Mouse (Mus musculus) MEL (cell line): ENCODE measurements around the gene Slc30a9.

ENCODE experiments used
- CTCF ChIP-seq, 3 experiments: IDR thresholded peaks in 2 of 3; conservative IDR thresholded peaks in 1 of 3; 2 replicates each; pipeline ENCODE4 v1.5.1; 2011 to 2012; ENCODE audit warnings: low read length in 3 of 3, low read depth in 2 of 3, mild to moderate bottlenecking in 2 of 3, improper control_type of control experiment in 1 of 3, inconsistent platforms in 1 of 3, mixed read lengths in 1 of 3, moderate library complexity in 1 of 3; ENCODE audit not compliant: control insufficient read depth in 1 of 3, insufficient read depth in 1 of 3, poor library complexity in 1 of 3, severe bottlenecking in 1 of 3
- EP300 ChIP-seq, 2 experiments: IDR thresholded peaks; 2 replicates each; pipeline ENCODE4 v1.6.1; 2011; ENCODE audit warnings: improper control_type of control experiment in 2 of 2, low read length in 2 of 2, low read depth in 1 of 2, mild to moderate bottlenecking in 1 of 2
- JUND ChIP-seq: IDR thresholded peaks from 2 replicates; pipeline ENCODE4 v1.6.1; 2011; ENCODE audit warnings: low read depth, mild to moderate bottlenecking, improper control_type of control experiment, low read length
- MAZ ChIP-seq: IDR thresholded peaks from 2 replicates; pipeline ENCODE4 v1.6.1; 2012; ENCODE audit warnings: low read depth, mild to moderate bottlenecking, inconsistent platforms, low read length, improper control_type of control experiment
- MEF2A ChIP-seq: IDR thresholded peaks from 2 replicates; pipeline ENCODE4 v1.6.1; 2014; ENCODE audit warnings: low read depth, mild to moderate bottlenecking, inconsistent platforms, low read length, improper control_type of control experiment; ENCODE audit not compliant: poor library complexity, insufficient replicate concordance, severe bottlenecking; ENCODE audit errors: extremely low read depth
- MYC ChIP-seq: IDR thresholded peaks from 2 replicates; pipeline ENCODE4 v1.6.1; 2011; ENCODE audit warnings: low read depth, mild to moderate bottlenecking, low read length, improper control_type of control experiment, moderate library complexity
- POLR2A ChIP-seq, 2 experiments: IDR thresholded peaks; 2 replicates each; pipeline ENCODE4 v1.6.1; 2011 to 2012; ENCODE audit warnings: low read length in 2 of 2, mild to moderate bottlenecking in 2 of 2, control low read depth in 1 of 2, improper control_type of control experiment in 1 of 2, low read depth in 1 of 2, moderate library complexity in 1 of 2; ENCODE audit not compliant: control insufficient read depth in 1 of 2, insufficient read depth in 1 of 2, poor library complexity in 1 of 2
- USF1 ChIP-seq: IDR thresholded peaks from 2 replicates; pipeline ENCODE4 v1.6.1; 2014; ENCODE audit warnings: low read depth, mild to moderate bottlenecking, inconsistent platforms, low read length, improper control_type of control experiment, moderate library complexity

- TF ChIP-seq MYC (no peak), CTCF (IDR thresholded peaks at IDR 0.05 in 2 of 3, conservative IDR thresholded peaks at IDR 0.05 in 1 of 3; ENCODE audit: control insufficient read depth in 1 of 3, insufficient read depth in 1 of 3, low read depth in 2 of 3, low read length in 3 of 3, poor library complexity in 1 of 3, severe bottlenecking in 1 of 3) (no peak), USF1 (no peak), POLR2A (IDR thresholded peaks at IDR 0.05; ENCODE audit: control insufficient read depth in 1 of 2, insufficient read depth in 1 of 2, low read depth in 1 of 2, low read length in 2 of 2, poor library complexity in 1 of 2) (no peak), EP300 (IDR thresholded peaks at IDR 0.05; ENCODE audit: low read depth in 1 of 2, low read length in 2 of 2) (no peak), JUND (no peak), MEF2A (no peak), MAZ (no peak)
These were observed 42.2 kb downstream of the Slc30a9 start for GRCm38 (mm10) chr5:67348949-67349348.
